Mouse (Mus musculus): ENCODE results near the gene Myl4. TPM values are rescaled to one million over a fixed set of nuclear protein-coding genes. Genes with fewer than 3 reads are reported as not detected.
A peak's percentile ranks its signal among the peaks of the same experiment; 100 is the strongest.
"Not testable (repeated sequence)": the region's sequence is repeated elsewhere in the genome, so short reads cannot be mapped to it uniquely, and the experiment has no call there.

Gene Myl4
- total RNA-seq, 1 experiment, result 9.1 TPM

DNA sequence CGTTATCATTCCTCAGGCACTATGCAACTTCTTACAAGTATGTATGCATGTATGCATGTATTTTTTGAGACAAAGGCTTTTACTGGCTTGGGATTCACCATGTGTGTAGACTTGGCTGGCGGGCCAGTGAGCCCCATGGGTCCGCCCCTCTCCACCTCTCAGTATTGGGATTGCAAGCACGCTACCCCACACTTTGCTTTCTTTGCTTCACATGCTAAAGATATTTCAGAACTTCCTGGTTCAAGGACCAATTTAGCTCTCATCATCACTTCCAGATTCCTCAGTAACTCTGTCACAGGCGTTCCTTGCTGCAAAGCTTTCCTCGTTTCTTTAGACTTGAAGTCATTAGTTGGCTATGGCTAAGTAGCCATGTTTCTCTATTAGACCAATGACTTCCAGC, 15.6 kb downstream of the Myl4 start:
- Histone ChIP-seq H3K9ac (ENCODE audit: insufficient read depth, low read depth, low read length, poor library complexity, severe bottlenecking) (no peak overlapping the region), H3K4me3 (ENCODE audit: insufficient read depth in 1 of 2, low read depth in 1 of 2, low read length in 2 of 2, poor library complexity in 1 of 2, severe bottlenecking in 1 of 2) (no peak overlapping the region), H3K4me1 (ENCODE audit: control insufficient read depth in 2 of 2, insufficient read depth in 2 of 2, low read length in 2 of 2, poor library complexity in 1 of 2) (no peaks in the 10 kb centered on the region), H3K27ac (ENCODE audit: insufficient read depth, low read depth, low read length, poor library complexity, severe bottlenecking) (no peak overlapping the region), H3K9me3 (ENCODE audit: control insufficient read depth, insufficient read depth, low read depth, low read length) (no peaks in the 10 kb centered on the region), H3K36me3 (ENCODE audit: control insufficient read depth, insufficient read depth, low read length, poor library complexity, severe bottlenecking) (no peaks in the 10 kb centered on the region)
- in situ Hi-C loops (cut with MboI; ENCODE audit: low sequenced_read_pairs in 2 of 2, unreplicated experiment in 2 of 2), result no loop called here
- TF ChIP-seq ZNF384 (IDR thresholded peaks at IDR 0.05; ENCODE audit: low read depth, low read length), result no peak
- TF ChIP-seq MAFK (IDR thresholded peaks at IDR 0.05; ENCODE audit: insufficient read depth, low read depth, low read length), result no peak
- TF ChIP-seq CHD2 (IDR thresholded peaks at IDR 0.05; ENCODE audit: low read depth, low read length), result no peak
- no peak for TF ChIP-seq ZC3H11A (IDR thresholded peaks at IDR 0.05; ENCODE audit: borderline replicate concordance, low read depth, low read length)
- TF ChIP-seq HCFC1 (IDR thresholded peaks at IDR 0.05; ENCODE audit: borderline replicate concordance, insufficient read depth, low read length), result no peak
- DNase-seq (ENCODE audit: low read depth, low spot score), result no peak

GRCm38 (mm10) chr11:104566796-104567195, 16.3 kb downstream of the Myl4 start:
- DNase-seq (ENCODE audit: low read depth, low spot score), result no peak
- no peak for TF ChIP-seq MAFK (IDR thresholded peaks at IDR 0.05; ENCODE audit: insufficient read depth, low read depth, low read length)
- TF ChIP-seq ZC3H11A (IDR thresholded peaks at IDR 0.05; ENCODE audit: borderline replicate concordance, low read depth, low read length), result no peak
- no peak for TF ChIP-seq HCFC1 (IDR thresholded peaks at IDR 0.05; ENCODE audit: borderline replicate concordance, insufficient read depth, low read length)
- in situ Hi-C loops (cut with MboI; ENCODE audit: low sequenced_read_pairs in 2 of 2, unreplicated experiment in 2 of 2), result no loop called here
- Histone ChIP-seq H3K36me3 (ENCODE audit: control insufficient read depth, insufficient read depth, low read length, poor library complexity, severe bottlenecking) (no peaks in the 10 kb centered on the region), H3K4me3 (ENCODE audit: insufficient read depth in 1 of 2, low read depth in 1 of 2, low read length in 2 of 2, poor library complexity in 1 of 2, severe bottlenecking in 1 of 2) (no peak overlapping the region), H3K27ac (ENCODE audit: insufficient read depth, low read depth, low read length, poor library complexity, severe bottlenecking) (no peak overlapping the region), H3K4me1 (ENCODE audit: control insufficient read depth in 2 of 2, insufficient read depth in 2 of 2, low read length in 2 of 2, poor library complexity in 1 of 2) (no peaks in the 10 kb centered on the region), H3K9ac (ENCODE audit: insufficient read depth, low read depth, low read length, poor library complexity, severe bottlenecking) (no peak overlapping the region), H3K9me3 (ENCODE audit: control insufficient read depth, insufficient read depth, low read depth, low read length) (no peaks in the 10 kb centered on the region)

DNA sequence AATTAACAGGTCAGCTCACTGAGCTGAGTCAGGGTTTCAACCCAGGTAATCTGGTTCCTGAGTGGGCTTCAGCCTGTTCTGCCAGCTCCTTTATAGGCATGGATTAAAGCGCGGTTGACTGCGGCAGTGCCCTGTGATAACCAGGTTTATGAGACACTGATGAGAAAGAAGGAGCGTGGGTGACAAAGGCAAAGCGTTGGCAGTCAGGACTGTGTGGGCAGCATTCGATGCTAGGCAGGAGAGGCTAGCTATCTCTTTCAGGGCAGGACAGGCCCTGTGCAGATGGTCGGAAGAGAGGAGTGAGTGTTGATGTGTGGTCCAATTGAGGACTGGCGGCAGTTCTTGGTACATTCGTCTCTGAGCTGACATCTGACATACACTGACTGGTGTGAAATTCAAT, 17.3 kb downstream of the Myl4 start:
- H3K36me3 ChIP-seq (ENCODE audit: control insufficient read depth, insufficient read depth, low read length, poor library complexity, severe bottlenecking), result no peaks in the 10 kb centered on the region
- no peak overlapping the region for H3K9ac ChIP-seq (ENCODE audit: insufficient read depth, low read depth, low read length, poor library complexity, severe bottlenecking)
- no peak for TF ChIP-seq HCFC1 (IDR thresholded peaks at IDR 0.05; ENCODE audit: borderline replicate concordance, insufficient read depth, low read length)
- no peak for TF ChIP-seq MAFK (IDR thresholded peaks at IDR 0.05; ENCODE audit: insufficient read depth, low read depth, low read length)
- no peak for TF ChIP-seq CHD2 (IDR thresholded peaks at IDR 0.05; ENCODE audit: low read depth, low read length)
- no peak for TF ChIP-seq ZC3H11A (IDR thresholded peaks at IDR 0.05; ENCODE audit: borderline replicate concordance, low read depth, low read length)
- no peak for TF ChIP-seq ZNF384 (IDR thresholded peaks at IDR 0.05; ENCODE audit: low read depth, low read length)
- H3K4me1 ChIP-seq (ENCODE audit: control insufficient read depth in 2 of 2, insufficient read depth in 2 of 2, low read length in 2 of 2, poor library complexity in 1 of 2), result no peaks in the 10 kb centered on the region
- no peaks in the 10 kb centered on the region for H3K9me3 ChIP-seq (ENCODE audit: control insufficient read depth, insufficient read depth, low read depth, low read length)
- H3K27ac ChIP-seq (ENCODE audit: insufficient read depth, low read depth, low read length, poor library complexity, severe bottlenecking), result no peak overlapping the region
- no peak overlapping the region for H3K4me3 ChIP-seq (ENCODE audit: insufficient read depth in 1 of 2, low read depth in 1 of 2, low read length in 2 of 2, poor library complexity in 1 of 2, severe bottlenecking in 1 of 2)
- no peak for DNase-seq (ENCODE audit: low read depth, low spot score)
- in situ Hi-C loops (cut with MboI; ENCODE audit: low sequenced_read_pairs in 2 of 2, unreplicated experiment in 2 of 2), result no loop called here

DNA sequence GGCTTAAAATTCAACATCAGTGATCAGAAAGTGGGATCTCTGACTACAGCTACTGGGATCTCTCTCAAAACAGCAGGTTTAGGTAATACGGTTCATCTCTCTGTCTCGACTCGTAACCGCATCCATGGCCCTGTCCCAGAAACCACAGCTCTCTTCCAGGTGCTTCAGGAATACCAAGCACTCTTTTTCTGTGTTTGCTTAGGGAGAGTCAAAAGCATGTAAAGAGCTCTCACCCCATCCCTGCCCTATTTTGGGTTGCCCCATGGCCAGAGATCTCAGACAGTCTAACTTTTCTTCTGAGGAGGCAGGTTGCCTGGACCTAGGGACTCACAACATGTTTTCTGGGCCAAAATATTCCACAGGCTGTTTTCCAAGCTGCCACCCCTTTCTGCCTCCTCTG, 17.9 kb downstream of the Myl4 start:
- no peak overlapping the region for H3K27ac ChIP-seq (ENCODE audit: insufficient read depth, low read depth, low read length, poor library complexity, severe bottlenecking)
- H3K4me3 ChIP-seq (ENCODE audit: insufficient read depth in 1 of 2, low read depth in 1 of 2, low read length in 2 of 2, poor library complexity in 1 of 2, severe bottlenecking in 1 of 2), result 0 out of 4 replicates have a peak overlapping the region, but pooled peaks of 1 of the 2 experiments have one; percentile 24
- in situ Hi-C loops (cut with MboI; ENCODE audit: low sequenced_read_pairs in 2 of 2, unreplicated experiment in 2 of 2), result no loop called here
- DNase-seq (ENCODE audit: low read depth, low spot score), result no peak
- no peak for TF ChIP-seq HCFC1 (IDR thresholded peaks at IDR 0.05; ENCODE audit: borderline replicate concordance, insufficient read depth, low read length)
- H3K36me3 ChIP-seq (ENCODE audit: control insufficient read depth, insufficient read depth, low read length, poor library complexity, severe bottlenecking), result no peaks in the 10 kb centered on the region
- no peaks in the 10 kb centered on the region for H3K4me1 ChIP-seq (ENCODE audit: control insufficient read depth in 2 of 2, insufficient read depth in 2 of 2, low read length in 2 of 2, poor library complexity in 1 of 2)
- H3K9me3 ChIP-seq (ENCODE audit: control insufficient read depth, insufficient read depth, low read depth, low read length), result no peaks in the 10 kb centered on the region
- H3K9ac ChIP-seq (ENCODE audit: insufficient read depth, low read depth, low read length, poor library complexity, severe bottlenecking), result no peak overlapping the region

DNA sequence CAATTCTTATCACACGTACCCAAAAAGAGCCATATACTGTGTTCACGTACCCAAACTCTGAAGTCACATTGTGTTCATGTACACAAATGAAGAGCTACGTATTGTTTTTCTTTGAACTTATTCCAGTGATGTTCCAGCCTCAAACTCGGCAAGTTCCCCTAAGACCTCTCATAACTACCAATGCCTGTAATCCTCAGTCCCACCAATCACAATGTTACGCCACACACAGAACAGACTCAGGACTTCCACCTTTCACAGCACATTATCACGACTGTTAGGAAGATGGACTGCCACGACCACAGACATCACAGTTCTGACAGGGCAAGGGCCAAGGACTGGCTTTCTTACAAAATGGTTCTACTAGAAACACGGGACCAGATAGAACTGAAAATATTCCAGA, 20.1 kb downstream of the Myl4 start:
- H3K27ac ChIP-seq (ENCODE audit: insufficient read depth, low read depth, low read length, poor library complexity, severe bottlenecking); in situ Hi-C loops (cut with MboI; ENCODE audit: low sequenced_read_pairs in 2 of 2, unreplicated experiment in 2 of 2); H3K9me3 ChIP-seq (ENCODE audit: control insufficient read depth, insufficient read depth, low read depth, low read length); DNase-seq (ENCODE audit: low read depth, low spot score); H3K4me1 ChIP-seq (ENCODE audit: control insufficient read depth in 2 of 2, insufficient read depth in 2 of 2, low read length in 2 of 2, poor library complexity in 1 of 2); H3K9ac ChIP-seq (ENCODE audit: insufficient read depth, low read depth, low read length, poor library complexity, severe bottlenecking); H3K4me3 ChIP-seq (ENCODE audit: insufficient read depth in 1 of 2, low read depth in 1 of 2, low read length in 2 of 2, poor library complexity in 1 of 2, severe bottlenecking in 1 of 2); H3K36me3 ChIP-seq (ENCODE audit: control insufficient read depth, insufficient read depth, low read length, poor library complexity, severe bottlenecking): not testable (repeated sequence)
